ENCODE assay signal across 14 mouse cellular contexts in genomic region chr11:91327543-91327942, GRCm38 (mm10).
DNase-seq lines count a peak whose midpoint lies in the region.
"Had no signal": no experiment of that assay in that cellular context is flagged by ENCODE, and none has a peak within 500 bp of the region (broad histone marks: within the 10 kb centered on the region; RNA-seq: fewer than 3 reads in every experiment).

No protein-coding gene starts in this region.

- peak; percentile 0 for DNase-seq in right cerebral cortex, adult 18-20 months
- DNase-seq in right cerebral cortex, postnatal 14 days: no peak
- DNase-seq in Muller cell, postnatal 12 days (ENCODE audit: inconsistent ontology term): peak; percentile 10
- DNase-seq in ZHBTc4 (ENCODE audit: low read depth, low spot score): peak; percentile 26
- no peak for DNase-seq in cerebellum, postnatal 25 days
- DNase-seq in embryo, embryonic 9.5 days (ENCODE audit: extremely low spot score): no peak
- DNase-seq: adrenal gland, postnatal 25 days; cerebellum, adult 2 months; cerebellum, postnatal 10 days; embryo, embryonic 11 days; gastrocnemius, postnatal 14 days; heart, adult 2 months; heart, postnatal 14 days; kidney, adult 11 months had no signal

Comparison
In these comparisons a context has a peak if more than half of its experiments do, and no peak if none do; other contexts are left out.
1. DNase-seq: peak in right cerebral cortex, adult 18-20 months (single experiment), Muller cell, postnatal 12 days (single experiment) and ZHBTc4 (single experiment); none in right cerebral cortex, postnatal 14 days (single experiment), cerebellum, postnatal 25 days (0 of 2) and embryo, embryonic 9.5 days (single experiment).